Mouse (Mus musculus) heart, adult 11 months (tissue): ENCODE data around the gene Trnp1.
A peak's percentile ranks its signal among the peaks of the same experiment; 100 is the strongest.

Experiments used
- DNase-seq: peaks from one replicate; pipeline ENCODE4 v3.0.0; 2022

Trnp1 gene

GRCm38 (mm10) chr4:133452433-133452832 lies 45.9 kb downstream of the Trnp1 start:
- no peak for DNase-seq

GRCm38 (mm10) chr4:133451536-133451935 lies 46.8 kb downstream of the Trnp1 start:
- peak; percentile 95 for DNase-seq

- DNase-seq, result no peak
Observed at GRCm38 (mm10) chr4:133449726-133450125, 48.6 kb downstream of the Trnp1 start.

GRCm38 (mm10) chr4:133448708-133449388 lies 49.5 kb downstream of the Trnp1 start:
- DNase-seq, result no peak

GRCm38 (mm10) chr4:133447967-133448366 lies 50.4 kb downstream of the Trnp1 start:
- DNase-seq, result no peak

- no peak for DNase-seq
Observed at GRCm38 (mm10) chr4:133447366-133447765, 51.0 kb downstream of the Trnp1 start.

- DNase-seq, result no peak
Observed at GRCm38 (mm10) chr4:133445727-133446126, 52.6 kb downstream of the Trnp1 start.

GRCm38 (mm10) chr4:133443085-133443484 lies 55.3 kb downstream of the Trnp1 start:
- DNase-seq, result no peak

GRCm38 (mm10) chr4:133442194-133442593 lies 56.2 kb downstream of the Trnp1 start:
- no peak for DNase-seq
